Mouse (Mus musculus): ENCODE measurements at regions not wholly inside any gene's neighbourhood (a gene's known extent, or its start where the extent isn't known, plus 50 kb on each side); places are given as distances from the start of the nearest gene placed in this dataset.

DNA sequence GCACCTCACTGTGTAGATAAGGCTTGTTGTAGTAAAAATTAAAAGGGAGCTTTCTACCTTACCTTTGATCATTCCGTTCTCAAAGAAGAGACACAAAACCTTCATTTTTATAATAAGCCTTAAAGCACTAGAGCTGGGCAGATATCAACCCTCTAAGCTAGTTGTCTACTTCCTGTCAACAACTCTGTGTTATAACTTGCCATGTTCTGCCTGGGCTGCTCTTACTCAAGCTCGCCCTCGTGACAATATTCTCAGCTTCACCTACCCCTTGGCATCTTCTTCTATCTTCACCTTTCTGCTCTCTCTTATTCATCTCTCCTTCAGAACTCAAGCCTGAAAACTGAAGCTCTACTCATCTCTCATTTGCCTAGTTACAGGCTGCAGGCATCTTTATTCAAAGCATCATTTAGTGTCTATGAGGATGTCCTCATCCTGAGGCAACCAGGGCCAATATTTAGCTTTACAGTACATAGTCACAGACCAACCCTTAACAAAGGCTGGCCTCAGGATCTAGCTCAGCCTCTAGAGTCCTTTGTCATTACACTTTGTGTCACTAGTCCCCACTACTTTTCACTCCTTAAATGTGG, 375.2 kb upstream of the Trib2 start:
- DNase-seq (ENCODE audit: low read depth, low spot score): no peak

DNA sequence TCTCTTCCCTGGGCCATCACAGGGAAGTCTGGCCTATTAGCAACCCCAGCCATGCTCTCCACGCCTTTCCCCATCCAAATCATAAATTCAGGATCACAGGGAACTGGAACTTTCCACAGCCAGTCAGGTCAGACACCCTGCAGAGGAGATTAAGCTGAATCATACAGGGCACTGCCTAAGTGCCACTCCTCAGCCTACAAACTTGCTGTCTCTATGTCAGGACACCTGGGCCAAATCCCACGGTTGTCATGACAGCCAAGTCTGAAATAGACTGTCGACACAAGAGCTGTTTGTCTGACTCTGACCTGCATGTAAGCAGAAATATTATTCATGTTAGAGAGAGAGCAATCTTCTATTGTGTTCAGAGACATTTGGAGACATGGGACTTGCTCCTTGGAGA, 374.0 kb upstream of the Trib2 start:
- DNase-seq (ENCODE audit: low read depth, low spot score): no peak

GRCm38 (mm10) chr12:16189441-16189840, 372.7 kb upstream of the Trib2 start:
- no peak for DNase-seq (ENCODE audit: low read depth, low spot score)

GRCm38 (mm10) chr12:16185976-16186515, 369.3 kb upstream of the Trib2 start:
- DNase-seq (ENCODE audit: low read depth, low spot score): no peak

GRCm38 (mm10) chr12:16185431-16185923, 368.8 kb upstream of the Trib2 start:
- DNase-seq (ENCODE audit: low read depth, low spot score): no peak

DNA sequence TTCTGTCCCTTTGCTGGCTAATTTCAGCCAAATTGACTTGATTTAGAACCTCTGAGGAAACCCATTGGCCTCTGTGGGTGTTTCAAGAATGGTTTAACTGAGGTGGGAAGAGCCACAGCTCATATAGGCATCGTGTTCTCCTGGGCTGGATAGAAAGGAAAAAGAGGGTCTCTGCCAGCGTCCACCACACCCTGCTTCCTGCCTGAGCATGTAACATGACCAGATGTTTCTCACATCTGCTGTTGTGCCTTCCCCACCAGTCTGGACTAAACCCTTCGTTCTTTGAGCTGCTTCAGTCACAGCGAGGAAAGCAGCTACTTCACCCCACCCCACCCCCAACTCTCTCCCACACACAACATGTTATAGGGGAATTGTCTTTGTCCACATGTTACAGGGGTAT, 366.3 kb upstream of the Trib2 start:
- DNase-seq (ENCODE audit: low read depth, low spot score): no peak

DNA sequence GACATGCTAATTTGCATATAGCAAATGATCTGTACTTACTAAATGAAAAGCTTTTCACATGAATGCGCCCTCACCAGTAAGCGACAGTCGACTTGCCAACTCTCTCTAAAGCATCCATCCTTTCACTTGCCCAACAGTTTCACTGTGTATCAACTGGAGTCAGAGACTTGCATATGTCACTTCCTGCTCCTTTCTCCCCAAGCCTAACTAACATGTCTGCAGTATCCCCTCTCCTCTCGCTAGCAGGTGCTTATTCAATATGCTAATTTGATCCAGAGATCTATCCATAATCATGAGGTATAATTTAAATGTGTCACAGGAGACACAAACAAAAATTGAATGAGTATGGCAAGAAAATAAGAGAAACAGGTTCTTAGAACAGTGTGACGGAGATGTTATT, 364.9 kb upstream of the Trib2 start:
- no peak for DNase-seq (ENCODE audit: low read depth, low spot score)

- no peak for DNase-seq (ENCODE audit: low read depth, low spot score)
Observed at GRCm38 (mm10) chr12:16179897-16180296, 363.2 kb upstream of the Trib2 start.

DNA sequence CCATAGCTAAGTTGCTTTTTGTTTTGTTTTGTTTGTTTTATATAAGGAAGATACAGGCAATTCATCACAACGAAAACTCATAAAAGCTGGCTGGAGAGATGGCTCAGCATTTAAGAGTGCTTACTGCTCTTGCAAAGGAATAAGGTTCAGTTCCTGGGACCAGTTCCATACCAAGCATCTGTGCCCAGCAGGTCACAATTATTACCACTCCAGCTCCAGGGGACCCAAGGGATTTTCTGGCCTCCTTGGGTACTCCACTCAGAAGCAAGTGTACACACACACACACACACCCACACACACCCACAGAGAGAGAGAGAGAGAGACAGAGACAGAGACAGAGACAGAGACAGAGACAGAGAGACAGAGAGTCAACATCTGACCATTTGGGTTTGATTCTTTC, 359.6 kb upstream of the Trib2 start:
- DNase-seq (ENCODE audit: low read depth, low spot score): no peak

DNA sequence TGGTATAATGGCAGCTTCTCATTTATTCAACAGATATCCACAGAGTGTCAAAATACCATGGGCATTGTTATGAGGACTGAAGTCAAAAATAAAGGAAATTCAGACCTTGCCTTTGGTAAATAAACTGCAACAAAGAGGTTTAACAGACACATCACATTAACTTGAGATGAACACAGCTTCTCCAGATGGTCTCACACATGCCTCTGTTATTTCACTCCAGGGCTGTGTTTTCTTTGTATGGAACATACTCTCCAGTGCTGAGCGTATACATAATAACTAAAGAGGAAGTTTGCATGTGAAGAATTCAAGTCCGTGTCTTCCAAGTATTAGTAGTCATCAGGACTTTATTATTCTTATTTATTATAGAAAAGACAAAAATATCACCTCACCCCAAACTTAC, 355.5 kb upstream of the Trib2 start:
- no peak for DNase-seq (ENCODE audit: low read depth, low spot score)

DNA sequence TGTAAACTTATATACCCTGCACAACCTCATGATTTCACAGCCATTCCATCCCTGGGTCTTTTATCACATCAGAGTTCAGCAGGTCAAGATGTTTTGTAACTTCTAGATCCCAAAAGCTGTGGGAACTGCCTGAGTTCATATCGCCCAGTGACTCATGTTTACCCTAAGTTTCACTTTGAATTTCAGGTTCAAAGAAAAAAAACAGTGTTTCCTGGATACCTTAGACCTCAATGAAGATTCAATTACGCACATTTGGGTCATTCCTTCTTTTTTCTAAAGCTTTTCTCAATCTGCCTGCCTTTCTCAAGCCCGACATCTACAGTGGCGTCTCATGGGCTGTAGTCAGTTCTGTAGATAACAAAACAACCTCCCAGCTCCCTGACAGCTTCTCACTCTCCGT, 354.9 kb upstream of the Trib2 start:
- DNase-seq (ENCODE audit: low read depth, low spot score): no peak

DNA sequence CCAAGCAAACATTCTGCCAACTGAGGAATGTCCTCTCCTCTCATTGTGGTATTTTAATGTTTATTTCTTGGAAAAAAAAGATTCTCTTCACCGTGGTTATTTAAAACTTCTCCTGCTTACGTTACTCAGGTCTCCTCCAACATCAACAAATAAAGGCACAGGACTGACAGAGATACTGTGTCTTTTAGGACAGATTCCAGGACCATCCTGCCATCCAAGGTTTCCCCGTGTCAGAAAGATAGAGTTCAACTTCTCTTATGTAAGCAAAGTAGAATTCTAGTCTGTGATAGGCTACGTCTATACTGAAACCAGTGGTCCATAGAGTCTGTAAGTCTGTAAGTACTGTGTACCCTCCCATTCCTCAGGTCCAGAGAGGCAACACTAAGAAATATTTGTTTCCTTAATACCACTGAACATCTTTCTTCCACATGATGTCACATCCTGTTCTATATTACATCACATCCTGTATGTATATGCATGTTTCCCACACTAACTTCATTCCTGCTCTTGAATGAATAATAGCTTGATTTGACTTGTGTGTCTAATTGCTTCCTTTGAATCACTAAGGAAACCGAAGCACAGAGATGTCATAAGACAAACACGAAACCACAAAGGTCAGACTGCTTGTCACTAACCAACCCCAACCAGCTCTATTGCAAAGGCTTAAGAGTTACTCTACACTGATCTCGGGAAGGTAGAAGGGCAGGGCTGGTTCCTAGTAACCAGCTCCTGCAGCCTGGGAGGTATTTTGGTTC, 353.2 kb upstream of the Trib2 start:
- no peak for DNase-seq (ENCODE audit: low read depth, low spot score)

DNA sequence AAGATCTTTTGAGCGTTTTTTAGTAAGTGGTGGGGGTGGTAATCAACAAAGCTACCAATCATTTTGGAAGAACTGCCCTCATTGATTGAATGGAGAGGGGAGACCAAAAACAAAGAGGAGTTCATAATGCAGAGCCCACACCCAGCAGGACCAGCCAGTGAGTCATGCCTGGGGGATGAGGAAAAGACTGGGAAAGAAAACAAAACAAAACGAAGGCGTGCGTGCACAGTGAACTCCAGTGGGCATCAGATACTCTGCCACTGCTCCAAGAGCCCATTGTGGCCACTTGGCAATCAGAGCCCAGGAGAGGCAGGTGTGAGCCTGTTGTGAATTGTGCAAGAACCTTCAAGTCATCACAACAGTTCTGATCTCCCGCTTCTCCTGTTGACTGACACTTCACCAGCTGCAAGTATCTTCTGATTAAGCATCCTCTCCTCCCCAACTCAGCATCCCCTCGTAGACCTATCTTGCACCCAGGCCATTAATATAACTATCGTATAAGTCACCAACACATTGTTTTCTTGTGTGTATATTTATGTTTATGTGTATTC, 351.1 kb upstream of the Trib2 start:
- no peak for DNase-seq (ENCODE audit: low read depth, low spot score)

DNA sequence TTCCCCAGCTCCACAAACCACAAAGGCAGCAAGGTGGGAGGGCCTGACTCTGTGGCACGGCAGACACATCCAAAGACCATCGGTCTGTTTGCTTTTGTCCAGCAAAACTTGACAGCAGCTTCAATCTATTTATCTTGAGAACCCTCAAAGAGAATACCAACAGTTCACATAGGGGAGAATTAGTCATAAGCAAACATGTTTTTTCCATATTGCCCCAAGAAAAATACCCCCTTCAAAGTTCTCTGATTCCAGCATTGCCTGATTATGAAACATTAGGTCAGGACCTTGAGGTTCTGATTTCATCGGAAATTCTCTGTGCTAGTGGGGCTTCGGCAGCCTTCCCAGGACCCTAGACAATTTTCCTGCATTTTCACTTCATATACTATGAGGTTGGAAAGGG, 348.4 kb upstream of the Trib2 start:
- DNase-seq (ENCODE audit: low read depth, low spot score): no peak

DNA sequence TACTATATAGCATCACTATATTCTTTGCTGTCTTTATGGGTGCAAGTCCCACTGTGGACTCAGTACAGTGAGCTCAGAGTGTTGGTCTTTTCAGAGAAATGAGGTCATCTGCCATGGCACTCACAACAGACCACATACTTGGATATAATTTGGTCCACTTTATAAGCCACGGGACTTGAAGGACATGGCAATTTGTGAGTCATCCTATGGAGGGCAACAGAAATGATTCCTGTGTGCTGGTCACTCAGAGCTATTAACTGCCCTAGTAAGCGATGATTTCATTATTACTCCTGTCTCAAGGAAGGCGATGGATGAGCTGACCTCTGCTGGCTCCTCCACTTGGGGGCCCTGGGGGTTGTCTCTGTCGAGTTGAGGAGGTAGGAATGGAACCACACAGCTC, 345.2 kb upstream of the Trib2 start:
- DNase-seq (ENCODE audit: low read depth, low spot score): no peak

GRCm38 (mm10) chr12:16157896-16158295, 341.2 kb upstream of the Trib2 start:
- DNase-seq (ENCODE audit: low read depth, low spot score): no peak

DNA sequence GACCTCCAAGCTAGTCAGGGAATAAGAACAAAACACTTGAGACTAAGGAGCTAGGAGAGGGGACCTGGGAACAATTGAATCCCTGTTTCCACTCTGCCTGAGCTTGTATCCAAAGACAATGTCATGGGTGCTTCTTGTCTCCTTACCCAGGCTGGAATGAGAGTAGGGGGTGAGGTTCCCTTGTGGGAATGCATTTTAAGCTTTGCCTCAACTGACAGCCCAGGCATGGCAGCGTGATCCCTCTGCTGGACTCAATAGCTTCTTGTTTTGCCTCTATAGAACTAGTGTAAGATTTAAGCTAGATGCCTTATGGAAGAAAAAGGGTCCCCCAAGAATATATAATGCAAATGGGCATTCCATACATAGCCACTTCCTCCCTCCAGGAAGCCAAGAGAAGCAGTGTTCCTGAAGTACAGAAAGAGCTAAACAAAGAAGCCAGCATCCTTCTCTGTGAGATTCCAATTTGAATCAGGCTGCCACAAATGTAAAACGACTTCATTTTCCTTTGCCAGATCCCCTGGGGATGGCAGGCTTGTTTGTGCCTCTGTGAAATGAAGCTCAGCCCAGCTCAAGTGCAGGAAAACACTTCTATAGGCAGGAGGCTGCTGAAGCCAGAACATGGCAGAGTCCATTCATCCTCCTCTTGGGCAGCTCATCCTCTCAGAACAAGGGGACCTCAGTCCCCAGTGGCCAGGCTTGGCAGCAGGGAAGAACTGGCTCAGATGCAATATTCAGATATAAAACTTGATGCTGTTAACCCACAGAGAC, 339.3 kb upstream of the Trib2 start:
- DNase-seq (ENCODE audit: low read depth, low spot score): no peak

DNA sequence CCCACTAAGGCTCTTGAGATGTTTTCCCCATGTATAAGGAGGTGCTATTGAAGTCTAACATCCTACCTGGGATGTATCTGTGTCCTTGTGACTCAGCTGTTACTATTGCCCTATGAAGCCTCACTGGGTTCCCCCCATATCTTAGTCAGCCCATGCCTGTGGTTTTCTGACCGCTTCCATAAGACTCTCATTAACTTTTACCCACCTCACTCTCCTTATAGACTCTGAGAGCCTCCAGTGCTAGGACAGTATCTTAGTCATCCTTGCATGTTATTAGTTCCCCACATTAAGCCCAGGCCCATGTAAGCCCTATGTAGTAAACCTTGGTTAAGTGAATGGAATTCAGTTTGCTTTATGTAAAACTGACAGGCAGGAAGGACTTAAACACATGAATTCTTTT, 337.5 kb upstream of the Trib2 start:
- DNase-seq (ENCODE audit: low read depth, low spot score): no peak

- no peak for DNase-seq (ENCODE audit: low read depth, low spot score)
Observed at GRCm38 (mm10) chr12:16152108-16152507, 335.4 kb upstream of the Trib2 start.

GRCm38 (mm10) chr12:16151170-16151702, 334.5 kb upstream of the Trib2 start:
- no peak for DNase-seq (ENCODE audit: low read depth, low spot score)

DNA sequence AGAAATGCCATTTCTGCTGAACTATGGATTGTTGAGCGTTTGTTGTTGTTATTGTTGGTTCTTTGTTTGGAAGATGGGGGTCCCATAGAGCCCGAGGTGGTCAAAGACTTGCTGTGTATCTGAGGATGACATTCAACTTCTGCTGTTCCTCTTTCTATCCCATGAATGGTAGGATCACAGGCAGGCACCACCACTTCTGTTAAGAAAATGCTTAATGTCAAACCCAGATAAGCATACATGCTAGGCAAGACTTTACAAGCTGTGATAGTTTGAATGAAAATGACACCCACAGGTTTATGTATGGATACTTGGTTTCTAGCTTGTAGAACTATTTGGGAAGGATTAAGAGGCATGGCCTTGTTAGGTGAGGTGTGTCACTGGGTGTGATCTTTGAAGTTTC, 330.2 kb upstream of the Trib2 start:
- no peak for DNase-seq (ENCODE audit: low read depth, low spot score)

- no peak for DNase-seq (ENCODE audit: low read depth, low spot score)
Observed at GRCm38 (mm10) chr12:16145621-16146020, 328.9 kb upstream of the Trib2 start.
